Mouse (Mus musculus) MEL (cell line): Measurements from ENCODE around the gene Gtf2h2. TPM values are rescaled to one million over a fixed set of nuclear protein-coding genes. Genes with fewer than 3 reads are reported as not detected.
A peak's percentile ranks its signal among the peaks of the same experiment; 100 is the strongest.

Experiments
- DNase-seq: peaks from one replicate; pipeline ENCODE4 v3.0.0; 2011; ENCODE audit warnings: low read depth, low spot score
- H3K27ac ChIP-seq: 2 replicates; pipeline ENCODE4 v1.5.1; 2012; ENCODE audit warnings: low read depth, mild to moderate bottlenecking, control low read depth, low read length, moderate library complexity; ENCODE audit not compliant: control insufficient read depth
- H3K27me3 ChIP-seq, 2 experiments: fragments of 150-350 bp in 1 of 2; sonication (generic) in 1 of 2; 2 replicates each; pipeline ENCODE4 v1.6.1; 2012; ENCODE audit warnings: low read length in 2 of 2, mild to moderate bottlenecking in 2 of 2, improper control_type of control experiment in 1 of 2, moderate library complexity in 1 of 2; ENCODE audit not compliant: insufficient read depth in 2 of 2, control insufficient read depth in 1 of 2
- H3K36me3 ChIP-seq, 2 experiments: 2 replicates each; pipeline ENCODE4 v1.6.1; 2012 to 2014; ENCODE audit warnings: low read length in 2 of 2, improper control_type of control experiment in 1 of 2, inconsistent platforms in 1 of 2, mild to moderate bottlenecking in 1 of 2; ENCODE audit not compliant: insufficient read depth in 2 of 2, control insufficient read depth in 1 of 2
- H3K4me1 ChIP-seq, 2 experiments: fragments of 150-350 bp in 1 of 2; sonication (generic) in 1 of 2; 2 replicates each; pipeline ENCODE4 v1.6.1; 2012; ENCODE audit warnings: low read length in 2 of 2, improper control_type of control experiment in 1 of 2, mild to moderate bottlenecking in 1 of 2; ENCODE audit not compliant: insufficient read depth in 2 of 2, control insufficient read depth in 1 of 2
- H3K4me3 ChIP-seq, 2 experiments: fragments of 150-350 bp in 1 of 2; sonication (generic) in 1 of 2; 2 replicates each; pipeline ENCODE4 v1.5.1; 2012; ENCODE audit warnings: low read depth in 2 of 2, low read length in 2 of 2, mild to moderate bottlenecking in 2 of 2, moderate library complexity in 2 of 2, control low read depth in 1 of 2, improper control_type of control experiment in 1 of 2; ENCODE audit not compliant: control insufficient read depth in 1 of 2, insufficient read depth in 1 of 2
- H3K79me2 ChIP-seq: 2 replicates; pipeline ENCODE4 v1.6.1; 2012; ENCODE audit warnings: mild to moderate bottlenecking, low read length, moderate library complexity; ENCODE audit not compliant: control insufficient read depth, poor library complexity, insufficient read depth
- H3K9ac ChIP-seq: 2 replicates; pipeline ENCODE4 v1.6.1; 2012; ENCODE audit warnings: low read depth, mild to moderate bottlenecking, control low read depth, low read length, moderate library complexity; ENCODE audit not compliant: control insufficient read depth, poor library complexity, severe bottlenecking
- H3K9me3 ChIP-seq: fragments of 150-350 bp; sonication (generic); replicated peaks from 2 replicates; pipeline ENCODE4 v1.6.1; 2012; ENCODE audit warnings: mild to moderate bottlenecking, low read length, improper control_type of control experiment, moderate library complexity; ENCODE audit not compliant: insufficient read depth
- CHD1 ChIP-seq: IDR thresholded peaks from 2 replicates; pipeline ENCODE4 v1.6.1; 2012; ENCODE audit warnings: low read depth, mild to moderate bottlenecking, inconsistent platforms, low read length, improper control_type of control experiment
- E2F4 ChIP-seq: IDR thresholded peaks from 2 replicates; pipeline ENCODE4 v1.6.1; 2011; ENCODE audit warnings: low read depth, low read length, improper control_type of control experiment, borderline replicate concordance
- EP300 ChIP-seq, 2 experiments: IDR thresholded peaks; 2 replicates each; pipeline ENCODE4 v1.6.1; 2011; ENCODE audit warnings: improper control_type of control experiment in 2 of 2, low read length in 2 of 2, low read depth in 1 of 2, mild to moderate bottlenecking in 1 of 2
- GABPA ChIP-seq: IDR thresholded peaks from 2 replicates; pipeline ENCODE4 v1.6.1; 2012; ENCODE audit warnings: low read depth, mild to moderate bottlenecking, inconsistent platforms, low read length, improper control_type of control experiment, moderate library complexity
- GATA1 ChIP-seq: IDR thresholded peaks from 2 replicates; pipeline ENCODE4 v1.6.1; 2011; ENCODE audit warnings: low read depth, low read length, improper control_type of control experiment
- HCFC1 ChIP-seq: IDR thresholded peaks from 2 replicates; pipeline ENCODE4 v1.6.1; 2012; ENCODE audit warnings: low read depth, mild to moderate bottlenecking, inconsistent platforms, low read length, improper control_type of control experiment, moderate library complexity
- MAX ChIP-seq: IDR thresholded peaks from 2 replicates; pipeline ENCODE4 v1.6.1; 2011; ENCODE audit warnings: low read length, improper control_type of control experiment
- MEF2A ChIP-seq: IDR thresholded peaks from 2 replicates; pipeline ENCODE4 v1.6.1; 2014; ENCODE audit warnings: low read depth, mild to moderate bottlenecking, inconsistent platforms, low read length, improper control_type of control experiment; ENCODE audit not compliant: poor library complexity, insufficient replicate concordance, severe bottlenecking; ENCODE audit errors: extremely low read depth
- MXI1 ChIP-seq: IDR thresholded peaks from 2 replicates; pipeline ENCODE4 v1.6.1; 2011; ENCODE audit warnings: mild to moderate bottlenecking, low read depth, low read length, improper control_type of control experiment
- NRF1 ChIP-seq: IDR thresholded peaks from 2 replicates; pipeline ENCODE4 v1.6.1; 2014; ENCODE audit warnings: low read depth, mild to moderate bottlenecking, inconsistent platforms, low read length, improper control_type of control experiment, moderate library complexity; ENCODE audit not compliant: poor library complexity, insufficient read depth, severe bottlenecking
- POLR2AphosphoS5 ChIP-seq: IDR thresholded peaks from 2 replicates; pipeline ENCODE4 v1.6.1; 2012; ENCODE audit warnings: low read depth, borderline replicate concordance, mild to moderate bottlenecking, inconsistent platforms, low read length, moderate library complexity, mixed read lengths
- RCOR1 ChIP-seq: IDR thresholded peaks from 2 replicates; pipeline ENCODE4 v1.6.1; 2012; ENCODE audit warnings: low read depth, mild to moderate bottlenecking, inconsistent platforms, low read length, improper control_type of control experiment
- TAL1 ChIP-seq: IDR thresholded peaks from 2 replicates; pipeline ENCODE4 v1.6.1; 2012; ENCODE audit warnings: mild to moderate bottlenecking, inconsistent platforms, low read length, moderate library complexity, mixed read lengths
- TBP ChIP-seq: IDR thresholded peaks from 2 replicates; pipeline ENCODE4 v1.8.0; 2011; ENCODE audit warnings: low read depth, low read length, improper control_type of control experiment
- TCF12 ChIP-seq: IDR thresholded peaks from 2 replicates; pipeline ENCODE4 v1.6.1; 2014; ENCODE audit warnings: low read depth, mild to moderate bottlenecking, inconsistent platforms, low read length, improper control_type of control experiment, moderate library complexity
- UBTF ChIP-seq: IDR thresholded peaks from 2 replicates; pipeline ENCODE4 v1.6.1; 2012; ENCODE audit warnings: low read depth, mild to moderate bottlenecking, inconsistent platforms, low read length, improper control_type of control experiment, moderate library complexity, borderline replicate concordance; ENCODE audit not compliant: insufficient read depth
- USF2 ChIP-seq, 2 experiments: IDR thresholded peaks; 2 replicates each; pipeline ENCODE4 v1.6.1; 2011 to 2012; ENCODE audit warnings: improper control_type of control experiment in 2 of 2, low read length in 2 of 2, borderline replicate concordance in 1 of 2, inconsistent platforms in 1 of 2, low read depth in 1 of 2, mild to moderate bottlenecking in 1 of 2; ENCODE audit not compliant: insufficient read depth in 1 of 2
- ZKSCAN1 ChIP-seq: IDR thresholded peaks from 2 replicates; pipeline ENCODE4 v1.6.1; 2012; ENCODE audit warnings: low read depth, mild to moderate bottlenecking, inconsistent platforms, low read length, improper control_type of control experiment, moderate library complexity
- ZMIZ1 ChIP-seq: IDR thresholded peaks from 2 replicates; pipeline ENCODE4 v1.6.1; 2012; ENCODE audit warnings: low read depth, mild to moderate bottlenecking, inconsistent platforms, low read length, improper control_type of control experiment, moderate library complexity
- polyA plus RNA-seq, 2 experiments: library from polyadenylated mRNA; stranded (reverse) in 1 of 2; unstranded in 1 of 2; fragments of >175 nt in 1 of 2; fragments of >200 nt in 1 of 2; gene quantifications; 2 replicates each; pipeline versions ENCODE4 v1.2.1 to v1.2.4; 2012; ENCODE audit warnings: low replicate concordance in 2 of 2, low read depth in 1 of 2; ENCODE audit not compliant: insufficient read length in 2 of 2, insufficient read depth in 1 of 2, missing spikeins in 1 of 2
- total RNA-seq: library from RNA; depleted of rRNA; stranded (reverse); fragments of 300-350 nt; gene quantifications from 2 replicates; pipeline ENCODE4 v1.2.3, GENCODE M21; 2012

Gtf2h2 gene
- total and polyA plus RNA-seq, 3 experiments, result 47.2 to 71.6 TPM; not detected in 1

DNA sequence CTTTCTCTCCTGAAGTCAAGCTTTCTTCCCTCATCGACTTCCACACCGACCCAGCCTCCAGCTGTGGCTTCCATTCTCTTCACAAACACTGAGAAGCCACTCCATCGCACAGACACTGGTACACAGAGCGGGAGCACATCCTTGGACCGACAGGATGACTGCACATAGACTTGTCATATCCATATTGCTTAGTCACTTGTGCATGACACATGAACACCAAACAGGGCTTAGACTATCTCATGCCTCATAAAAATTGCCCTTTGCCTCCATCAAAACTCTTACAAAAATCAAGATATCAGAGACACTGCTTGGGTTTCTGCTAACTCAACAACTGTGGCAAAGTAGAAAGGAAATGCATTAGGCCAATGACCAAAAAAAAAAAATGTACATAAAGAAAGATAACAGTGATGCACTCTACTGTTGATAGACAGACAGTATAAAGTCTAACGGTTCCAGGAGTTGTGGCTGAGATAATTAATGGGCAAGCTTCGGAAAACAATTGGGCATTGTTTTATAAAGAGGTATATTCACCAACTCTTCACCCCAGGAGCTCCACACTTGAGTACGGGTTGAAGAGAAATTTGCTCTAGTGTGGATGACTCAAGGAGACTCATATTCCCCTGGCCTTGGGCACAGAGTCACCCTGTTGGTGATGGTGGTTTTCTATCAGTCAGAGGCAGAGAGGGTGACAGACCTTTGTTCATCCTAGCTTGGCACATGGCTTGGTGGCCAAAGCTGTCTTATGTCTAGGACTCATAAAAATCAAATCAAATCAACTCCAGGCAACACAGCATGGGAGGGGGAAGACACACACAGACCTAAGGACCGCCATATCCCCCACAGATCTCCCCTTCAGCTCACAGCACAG is 29.6 kb upstream of the Gtf2h2 start (continued):
- TF ChIP-seq TAL1, result no peak
- TF ChIP-seq POLR2AphosphoS5, result no peak
- TF ChIP-seq GABPA, result no peak
- TF ChIP-seq GATA1, result 0 out of 2 replicates have a peak, but pooled peaks have one; percentile 42
- TF ChIP-seq NRF1, result no peak
- TF ChIP-seq CHD1, result no peak
- TF ChIP-seq MAX, result no peak
- no peak for TF ChIP-seq TBP
- peak; percentile 49 to 68; a peak in 3 of 4 replicates for TF ChIP-seq EP300 (IDR thresholded peaks at IDR 0.05; ENCODE audit: low read depth in 1 of 2, low read length in 2 of 2)
- no peak for TF ChIP-seq HCFC1
- no peak for TF ChIP-seq TCF12
- 0 out of 2 replicates have a peak, but pooled peaks have one; percentile 6 for TF ChIP-seq RCOR1
- no peak for TF ChIP-seq E2F4
- TF ChIP-seq UBTF, result no peak
- TF ChIP-seq USF2 (IDR thresholded peaks at IDR 0.05; ENCODE audit: borderline replicate concordance in 1 of 2, insufficient read depth in 1 of 2, low read depth in 1 of 2, low read length in 2 of 2), result no peak
- no peak for TF ChIP-seq MXI1

DNA sequence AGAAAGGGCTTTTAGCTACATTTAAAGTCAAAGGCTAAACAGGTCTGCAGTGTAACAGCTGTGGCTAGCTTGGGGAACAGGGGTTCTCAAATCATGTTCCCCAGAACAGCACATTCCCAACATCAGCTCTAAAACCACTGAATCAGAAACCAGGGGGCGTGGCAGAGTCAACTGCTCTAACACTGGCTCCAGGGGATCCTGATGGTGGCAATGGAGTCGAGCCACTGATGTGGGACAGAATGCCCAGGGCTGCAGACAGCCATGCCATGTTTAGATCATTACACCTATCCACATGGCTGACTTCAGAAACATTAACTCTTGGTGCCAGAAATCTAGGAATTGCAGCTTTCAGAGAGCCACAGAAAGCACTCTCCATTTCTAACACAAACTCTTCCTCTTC is 26.8 kb upstream of the Gtf2h2 start:
- Histone ChIP-seq H3K4me3 (no peak overlapping the region), H3K4me1 (peaks cover 6 to 20% of the 10 kb centered on the region in 2 experiments; a peak in 3 of 4 replicates), H3K27ac (no peak overlapping the region), H3K9ac (no peak overlapping the region), H3K36me3 (peaks cover 0 to 3% of the 10 kb centered on the region in 2 experiments; a peak in 2 of 4 replicates), H3K27me3 (no peaks in the 10 kb centered on the region), H3K79me2 (no peaks in the 10 kb centered on the region), H3K9me3 (no peaks in the 10 kb centered on the region)
- no peak for DNase-seq
- TF ChIP-seq ZMIZ1, result no peak
- TF ChIP-seq GATA1, result no peak
- TF ChIP-seq ZKSCAN1, result no peak
- no peak for TF ChIP-seq RCOR1
- TF ChIP-seq USF2 (IDR thresholded peaks at IDR 0.05; ENCODE audit: borderline replicate concordance in 1 of 2, insufficient read depth in 1 of 2, low read depth in 1 of 2, low read length in 2 of 2), result no peak
- no peak for TF ChIP-seq MEF2A
